Mouse (Mus musculus) adrenal gland, adult 18-20 months (tissue): ENCODE data around the gene Cd72. TPM values are rescaled to one million over a fixed set of nuclear protein-coding genes. Genes with fewer than 3 reads are reported as not detected.

Experiments
- DNase-seq, 2 experiments: peaks; one replicate each; pipeline ENCODE4 v3.0.0; 2021 to 2022; ENCODE audit warnings: low spot score in 2 of 2
- total RNA-seq, 2 experiments: library from RNA; stranded (reverse); gene quantifications; 1 replicate in 1 of 2; 2 replicates in 1 of 2; pipeline ENCODE4 v1.2.3; 2021

Gene Cd72
- total RNA-seq, 2 experiments from 2014 or later: 2.6 to 2.8 TPM

DNA sequence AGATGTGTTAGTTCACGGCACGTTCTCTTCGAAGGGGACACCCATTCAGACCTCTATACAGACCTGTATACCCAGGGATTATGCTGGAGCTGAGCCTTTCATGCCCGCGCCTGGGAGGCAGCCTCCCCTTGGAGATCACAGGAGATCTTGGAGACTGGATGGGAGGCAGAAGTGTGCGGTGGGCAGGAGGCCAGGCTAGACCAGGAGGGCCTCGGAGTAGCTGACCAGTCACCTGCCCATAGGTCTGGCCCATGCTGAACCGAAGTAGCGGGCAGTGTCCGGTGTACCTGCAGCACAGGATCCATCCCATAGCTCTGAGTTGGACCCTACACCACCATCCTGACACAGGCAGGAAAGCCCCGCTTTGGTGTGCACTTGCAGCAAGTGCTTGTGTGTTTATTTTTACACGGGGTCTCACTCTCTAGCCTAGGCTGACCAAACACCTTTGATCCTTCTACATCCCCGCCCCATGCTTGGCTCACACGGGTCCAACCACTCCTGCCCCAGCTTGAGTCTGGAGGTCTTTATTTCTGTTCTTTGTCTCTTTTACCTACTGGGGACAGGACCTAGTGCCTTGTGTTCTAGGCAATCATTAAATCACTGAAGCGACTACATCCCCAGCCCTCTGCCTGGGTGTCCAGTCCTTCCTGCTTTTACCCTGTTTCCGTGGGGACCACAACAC is 26.1 kb downstream of the Cd72 start:
- DNase-seq: no peak

GRCm38 (mm10) chr4:43427501-43428179 is 26.8 kb downstream of the Cd72 start:
- no peak for DNase-seq

DNA sequence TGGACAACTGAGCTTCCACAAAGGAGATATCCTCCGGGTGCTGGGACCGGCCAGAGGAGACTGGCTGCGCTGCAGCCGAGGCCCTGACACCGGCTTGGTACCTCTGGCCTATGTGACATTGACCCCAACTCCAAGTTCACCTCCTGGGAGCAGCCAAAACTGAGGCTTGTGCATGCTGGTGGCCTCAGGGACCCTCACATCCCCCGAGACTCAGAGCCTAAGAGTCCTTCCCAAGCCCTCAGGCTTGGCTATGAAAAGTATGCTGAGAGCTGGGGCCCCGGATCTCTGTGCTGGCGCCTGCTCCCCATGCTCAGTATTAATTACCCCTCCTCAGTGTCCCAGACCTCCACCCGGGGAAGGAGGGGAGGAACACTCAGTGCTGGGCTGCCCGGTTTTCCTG is 27.9 kb downstream of the Cd72 start:
- DNase-seq: no peak

- DNase-seq: no peak
Observed at GRCm38 (mm10) chr4:43425648-43426380, 28.6 kb downstream of the Cd72 start.

DNA sequence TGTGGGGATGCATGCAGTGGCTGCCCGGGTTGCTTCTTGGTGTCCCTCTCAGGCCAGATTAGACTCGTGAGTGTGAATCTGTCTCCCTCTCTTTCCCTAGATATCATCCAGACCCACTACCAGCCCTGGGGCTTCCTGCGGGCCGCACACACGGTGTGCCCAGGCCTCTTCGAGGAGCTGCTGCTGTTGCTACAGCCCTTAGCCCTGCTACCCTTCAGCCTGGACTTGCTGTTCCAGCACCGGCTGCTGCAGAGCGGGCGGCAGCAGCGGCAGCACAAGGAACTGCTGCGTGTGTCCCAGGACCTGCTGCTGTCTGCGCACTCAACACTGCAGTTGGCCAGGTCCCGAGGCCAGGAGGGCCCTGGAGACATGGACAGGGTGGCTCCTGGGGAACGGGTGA is 29.2 kb downstream of the Cd72 start:
- no peak for DNase-seq

- DNase-seq: no peak
Observed at GRCm38 (mm10) chr4:43424072-43424471, 30.4 kb downstream of the Cd72 start.

GRCm38 (mm10) chr4:43423267-43423934 is 31.0 kb downstream of the Cd72 start:
- DNase-seq: peak in 1 of 2 experiments; percentile 31

DNA sequence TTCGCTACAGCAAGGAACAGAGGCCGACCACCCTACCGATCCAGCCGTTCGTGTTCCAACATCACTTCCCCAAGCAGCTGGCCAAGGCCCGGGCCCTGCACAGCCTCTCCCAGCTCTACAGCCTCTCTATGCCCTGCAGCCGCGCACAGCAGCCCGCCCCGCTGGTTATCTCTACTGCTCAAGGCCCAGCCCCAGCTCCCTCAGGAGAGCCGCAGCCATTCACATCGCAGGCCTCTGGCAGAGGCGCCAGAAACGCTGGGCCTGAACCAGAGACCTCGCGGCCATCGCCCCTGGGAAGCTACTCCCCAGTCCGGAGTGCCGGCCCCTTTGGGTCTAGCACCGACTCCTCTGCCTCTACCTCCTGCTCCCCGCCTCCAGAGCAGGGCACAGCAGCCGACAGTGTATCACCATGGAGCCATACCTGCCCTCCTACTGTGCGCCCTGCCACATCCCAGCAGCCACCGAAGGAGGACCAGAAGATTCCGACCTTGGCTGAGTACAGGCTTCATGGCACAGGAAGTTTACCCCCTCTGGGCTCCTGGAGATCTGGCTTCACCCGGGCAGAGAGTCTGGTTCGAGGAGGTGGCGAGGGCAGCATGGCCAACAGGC is 32.7 kb downstream of the Cd72 start:
- peak in 1 of 2 experiments; percentile 30 for DNase-seq

GRCm38 (mm10) chr4:43420305-43420704 is 34.1 kb downstream of the Cd72 start:
- DNase-seq: peak; percentile 75 to 81

- peak in 1 of 2 experiments; percentile 23 for DNase-seq
Observed at GRCm38 (mm10) chr4:43419801-43420281, 34.6 kb downstream of the Cd72 start.

GRCm38 (mm10) chr4:43418973-43419656 is 35.3 kb downstream of the Cd72 start:
- peak; percentile 31 to 41 for DNase-seq

DNA sequence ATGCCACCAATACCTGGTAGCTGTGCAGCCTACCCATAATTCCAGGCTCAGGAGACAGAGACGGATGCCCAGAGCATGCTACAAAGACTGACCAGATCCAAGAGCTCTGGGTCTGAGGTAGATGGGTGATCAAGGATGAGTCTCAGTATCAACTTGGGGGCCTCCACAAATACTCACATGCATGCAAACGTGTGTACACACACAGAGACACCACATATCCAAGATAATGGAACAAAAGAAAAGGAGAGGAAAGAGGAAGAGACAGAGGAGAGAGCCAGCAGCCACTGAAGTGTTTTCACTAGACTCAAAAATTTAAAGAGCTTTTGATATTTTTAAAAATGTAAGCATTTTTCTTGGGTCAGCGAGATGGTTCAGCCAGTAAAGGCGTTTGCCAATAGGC is 36.0 kb downstream of the Cd72 start:
- no peak for DNase-seq

GRCm38 (mm10) chr4:43417269-43418062 is 37.0 kb downstream of the Cd72 start:
- no peak for DNase-seq

DNA sequence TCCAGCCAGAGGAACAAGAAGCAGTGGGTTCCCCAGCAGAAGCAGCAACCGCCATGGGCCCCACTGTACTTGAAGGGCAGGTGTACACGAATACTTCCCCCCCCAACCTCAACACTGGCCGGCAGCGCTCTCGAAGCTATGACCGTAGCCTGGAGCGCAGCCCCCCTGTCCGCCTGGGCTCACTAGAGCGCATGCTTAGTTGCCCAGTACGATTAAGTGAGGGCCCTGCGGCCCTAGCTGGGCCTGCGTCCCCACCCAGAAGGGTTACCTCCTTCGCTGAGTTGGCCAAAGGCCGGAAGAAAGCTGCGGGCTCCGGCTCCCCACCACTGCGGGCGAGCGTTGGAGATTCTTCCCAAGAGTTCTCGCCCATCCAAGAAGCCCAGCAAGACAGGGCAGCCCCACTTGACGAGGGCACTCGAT is 38.3 kb downstream of the Cd72 start:
- no peak for DNase-seq

GRCm38 (mm10) chr4:43415221-43416070 is 39.0 kb downstream of the Cd72 start:
- DNase-seq: peak in 1 of 2 experiments; percentile 22

GRCm38 (mm10) chr4:43414761-43415160 is 39.7 kb downstream of the Cd72 start:
- peak in 1 of 2 experiments; percentile 24 for DNase-seq

- no peak for DNase-seq
Observed at GRCm38 (mm10) chr4:43407071-43407920, 47.1 kb downstream of the Cd72 start.
